Mouse (Mus musculus) kidney, adult 2 months (tissue): ENCODE results near the gene Ppp1r37.

ENCODE experiments used
- CTCF ChIP-seq: fragments of 200-500 bp; conservative IDR thresholded peaks from 2 replicates; pipeline ENCODE4 v1.5.1; 2011; ENCODE audit warnings: low read depth, mild to moderate bottlenecking, control low read depth, low read length, moderate library complexity, mixed read lengths; ENCODE audit not compliant: insufficient read depth, insufficient read length
- POLR2A ChIP-seq: fragments of 200-500 bp; IDR thresholded peaks from one replicate; pipeline ENCODE4 v1.6.1; 2011; ENCODE audit warnings: low read depth, low read length, control low read depth

DNA sequence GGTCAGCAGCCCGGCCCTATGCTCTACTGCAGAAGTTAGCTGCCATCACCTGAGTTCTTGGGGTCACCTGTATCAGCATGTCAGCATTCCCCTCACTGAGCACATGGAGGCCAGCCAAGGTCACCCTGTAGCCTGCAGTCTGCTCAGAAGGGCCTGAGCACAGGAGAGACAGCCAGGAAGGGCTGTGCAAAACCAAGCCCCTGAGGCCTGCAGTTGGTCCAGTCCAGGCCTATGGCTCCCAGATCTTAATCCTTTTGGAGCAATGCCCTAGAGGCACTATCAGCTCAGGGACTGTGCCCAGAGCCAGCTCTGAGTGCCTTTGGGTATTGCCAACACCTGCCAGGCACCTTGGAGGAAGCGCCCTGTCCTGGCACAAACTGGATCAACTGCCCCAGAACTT, 5.8 kb downstream of the Ppp1r37 start:
- TF ChIP-seq CTCF (no peak), POLR2A (no peak)
